Mouse (Mus musculus): Measurements from ENCODE around the gene Man2b1. TPM values are rescaled to one million over a fixed set of nuclear protein-coding genes. Genes with fewer than 3 reads are reported as not detected.

The Man2b1 gene
- 72.4 and 85.5 TPM in 2 replicates for polyA plus RNA-seq (2015; fragmentation: Nextera tagmentation; extraction: Ambion mirVana)

GRCm38 (mm10) chr8:85083108-85083813 is at the start of gene Man2b1:
Gene Man2b1 (plus strand): TSS chr8:85083270.
- Histone ChIP-seq H3K9ac (ENCODE audit: low read depth, low read length) (peak within 1 kb of the TSS; percentile 88), H3K4me1 (ENCODE audit: control insufficient read depth, insufficient read depth, low read length) (peaks cover 16% of the 10 kb centered on the region), H3K27me3 (replicated peaks; ENCODE audit: control insufficient read depth, insufficient read depth, low read length) (no peaks in the 10 kb centered on the region), H3K4me3 (ENCODE audit: low read length) (peak within 1 kb of the TSS; percentile 83), H3K4me2 (ENCODE audit: low read depth, low read length) (peak within 1 kb of the TSS; percentile 86), H3K9me3 (ENCODE audit: control insufficient read depth, low read length) (no peaks in the 10 kb centered on the region), H3K36me3 (ENCODE audit: control insufficient read depth, insufficient read depth, low read length) (peaks cover 13% of the 10 kb centered on the region; the same call in 1 of the 2 replicates), H3K27ac (ENCODE audit: low read length) (peak within 1 kb of the TSS; percentile 71)
- WGBS, result under 1% methylated on average over 30 of the region's 30 CpGs
- peak; percentile 91 for ATAC-seq

GRCm38 (mm10) chr8:85033867-85034266 is 49.2 kb upstream of the Man2b1 start:
- H3K4me2 ChIP-seq (ENCODE audit: low read depth, low read length), result no peak overlapping the region
- no peaks in the 10 kb centered on the region for H3K9me3 ChIP-seq (ENCODE audit: control insufficient read depth, low read length)
- no peak overlapping the region for H3K27ac ChIP-seq (ENCODE audit: low read length)
- H3K27me3 ChIP-seq (replicated peaks; ENCODE audit: control insufficient read depth, insufficient read depth, low read length), result no peaks in the 10 kb centered on the region
- H3K36me3 ChIP-seq (ENCODE audit: control insufficient read depth, insufficient read depth, low read length), result peaks cover 15% of the 10 kb centered on the region
- 48% methylated on average over 1 of the region's 1 CpGs for WGBS
- no peak overlapping the region for H3K4me3 ChIP-seq (ENCODE audit: low read length)
- H3K4me1 ChIP-seq (ENCODE audit: control insufficient read depth, insufficient read depth, low read length), result peaks cover 20% of the 10 kb centered on the region
- H3K9ac ChIP-seq (ENCODE audit: low read depth, low read length), result no peak overlapping the region
- ATAC-seq, result no peak

GRCm38 (mm10) chr8:85034764-85035163 is 48.3 kb upstream of the Man2b1 start:
- WGBS, result 1% methylated on average over 13 of the region's 13 CpGs

GRCm38 (mm10) chr8:85035165-85035727 is 47.8 kb upstream of the Man2b1 start:
- H3K9ac ChIP-seq (ENCODE audit: low read depth, low read length), result peak overlapping the region; percentile 75
- H3K27ac ChIP-seq (ENCODE audit: low read length), result peak overlapping the region; percentile 84
- H3K36me3 ChIP-seq (ENCODE audit: control insufficient read depth, insufficient read depth, low read length), result peaks cover 9% of the 10 kb centered on the region
- WGBS, result 3% methylated on average over 12 of the region's 12 CpGs
- no peaks in the 10 kb centered on the region for H3K9me3 ChIP-seq (ENCODE audit: control insufficient read depth, low read length)
- H3K4me2 ChIP-seq (ENCODE audit: low read depth, low read length), result peak overlapping the region; percentile 81
- peak overlapping the region; percentile 84 for H3K4me3 ChIP-seq (ENCODE audit: low read length)
- ATAC-seq, result no peak
- peaks cover 16% of the 10 kb centered on the region for H3K4me1 ChIP-seq (ENCODE audit: control insufficient read depth, insufficient read depth, low read length)
- H3K27me3 ChIP-seq (replicated peaks; ENCODE audit: control insufficient read depth, insufficient read depth, low read length), result no peaks in the 10 kb centered on the region

More at GRCm38 (mm10) chr8:85034764-85035163, 48.3 kb upstream of the Man2b1 start:
- ATAC-seq, result no peak
- H3K9me3 ChIP-seq (ENCODE audit: control insufficient read depth, low read length), result no peaks in the 10 kb centered on the region
- H3K27me3 ChIP-seq (replicated peaks; ENCODE audit: control insufficient read depth, insufficient read depth, low read length), result no peaks in the 10 kb centered on the region
- H3K4me2 ChIP-seq (ENCODE audit: low read depth, low read length), result peak overlapping the region; percentile 81
- H3K36me3 ChIP-seq (ENCODE audit: control insufficient read depth, insufficient read depth, low read length), result peaks cover 13% of the 10 kb centered on the region
- peak overlapping the region; percentile 84 for H3K27ac ChIP-seq (ENCODE audit: low read length)
- peak overlapping the region; percentile 84 for H3K4me3 ChIP-seq (ENCODE audit: low read length)
- H3K9ac ChIP-seq (ENCODE audit: low read depth, low read length), result peak overlapping the region; percentile 75
- peaks cover 16% of the 10 kb centered on the region for H3K4me1 ChIP-seq (ENCODE audit: control insufficient read depth, insufficient read depth, low read length)

GRCm38 (mm10) chr8:85035728-85036310 is 47.3 kb upstream of the Man2b1 start:
- Histone ChIP-seq H3K4me1 (ENCODE audit: control insufficient read depth, insufficient read depth, low read length) (peaks cover 16% of the 10 kb centered on the region), H3K4me3 (ENCODE audit: low read length) (peak overlapping the region; percentile 84), H3K27me3 (replicated peaks; ENCODE audit: control insufficient read depth, insufficient read depth, low read length) (no peaks in the 10 kb centered on the region), H3K4me2 (ENCODE audit: low read depth, low read length) (peak overlapping the region; percentile 81), H3K9ac (ENCODE audit: low read depth, low read length) (peak overlapping the region; percentile 75), H3K27ac (ENCODE audit: low read length) (peak overlapping the region; percentile 84), H3K36me3 (ENCODE audit: control insufficient read depth, insufficient read depth, low read length) (peaks cover 14% of the 10 kb centered on the region), H3K9me3 (ENCODE audit: control insufficient read depth, low read length) (no peaks in the 10 kb centered on the region)
- under 1% methylated on average over 15 of the region's 15 CpGs for WGBS
- peak; percentile 24; the same call in 1 of the 2 replicates for ATAC-seq

- H3K36me3 ChIP-seq (ENCODE audit: control insufficient read depth, insufficient read depth, low read length), result peaks cover 14% of the 10 kb centered on the region
- H3K4me3 ChIP-seq (ENCODE audit: low read length), result peak overlapping the region; percentile 84
- H3K4me2 ChIP-seq (ENCODE audit: low read depth, low read length), result peak overlapping the region; percentile 81
- no peaks in the 10 kb centered on the region for H3K9me3 ChIP-seq (ENCODE audit: control insufficient read depth, low read length)
- H3K27me3 ChIP-seq (replicated peaks; ENCODE audit: control insufficient read depth, insufficient read depth, low read length), result no peaks in the 10 kb centered on the region
- H3K4me1 ChIP-seq (ENCODE audit: control insufficient read depth, insufficient read depth, low read length), result peaks cover 16% of the 10 kb centered on the region
- under 1% methylated on average over 9 of the region's 9 CpGs for WGBS
- peak; percentile 17 for ATAC-seq
- H3K9ac ChIP-seq (ENCODE audit: low read depth, low read length), result peak overlapping the region; percentile 75
- peak overlapping the region; percentile 84 for H3K27ac ChIP-seq (ENCODE audit: low read length)
Measured at GRCm38 (mm10) chr8:85036381-85036717, 46.7 kb upstream of the Man2b1 start.

- H3K4me3 ChIP-seq (ENCODE audit: low read length), result peak within 1 kb of the TSS; percentile 84
- no peaks in the 10 kb centered on the region for H3K9me3 ChIP-seq (ENCODE audit: control insufficient read depth, low read length)
- H3K9ac ChIP-seq (ENCODE audit: low read depth, low read length), result peak within 1 kb of the TSS; percentile 99
- peak; percentile 90 for ATAC-seq
- WGBS, result under 1% methylated on average over 59 of the region's 59 CpGs
- H3K4me1 ChIP-seq (ENCODE audit: control insufficient read depth, insufficient read depth, low read length), result peaks cover 16% of the 10 kb centered on the region
- no peaks in the 10 kb centered on the region for H3K27me3 ChIP-seq (replicated peaks; ENCODE audit: control insufficient read depth, insufficient read depth, low read length)
- H3K36me3 ChIP-seq (ENCODE audit: control insufficient read depth, insufficient read depth, low read length), result peaks cover 11% of the 10 kb centered on the region
- H3K4me2 ChIP-seq (ENCODE audit: low read depth, low read length), result peak within 1 kb of the TSS; percentile 88
- H3K27ac ChIP-seq (ENCODE audit: low read length), result peak within 1 kb of the TSS; percentile 100
Measured at GRCm38 (mm10) chr8:85036718-85037365, 46.2 kb upstream of the Man2b1 start, which contains the start of gene Tnpo2. Gene Tnpo2 (plus strand): TSS chr8:85036915.

- Histone ChIP-seq H3K36me3 (ENCODE audit: control insufficient read depth, insufficient read depth, low read length) (peaks cover 8% of the 10 kb centered on the region), H3K9ac (ENCODE audit: low read depth, low read length) (peak overlapping the region; percentile 99), H3K27me3 (replicated peaks; ENCODE audit: control insufficient read depth, insufficient read depth, low read length) (no peaks in the 10 kb centered on the region), H3K4me2 (ENCODE audit: low read depth, low read length) (peak overlapping the region; percentile 88), H3K4me1 (ENCODE audit: control insufficient read depth, insufficient read depth, low read length) (peaks cover 16% of the 10 kb centered on the region), H3K9me3 (ENCODE audit: control insufficient read depth, low read length) (no peaks in the 10 kb centered on the region), H3K27ac (ENCODE audit: low read length) (peak overlapping the region; percentile 100), H3K4me3 (ENCODE audit: low read length) (peak overlapping the region; percentile 84)
- 0% methylated on average over 14 of the region's 14 CpGs for WGBS
- ATAC-seq, result peak; percentile 37
Measured at GRCm38 (mm10) chr8:85037366-85037680, 45.7 kb upstream of the Man2b1 start.

Measured in intestine, embryonic 16.5 days (tissue).